Mouse (Mus musculus) forebrain, embryonic 10.5 days (tissue): ENCODE results near the gene Olfr154. TPM values are rescaled to one million over a fixed set of nuclear protein-coding genes. Genes with fewer than 3 reads are reported as not detected.
"Not testable (repeated sequence)": the region's sequence is repeated elsewhere in the genome, so short reads cannot be mapped to it uniquely, and the experiment has no call there.

ENCODE experiments used
- DNase-seq: peaks from one replicate; pipeline ENCODE4 v3.0.0-alpha.2; 2017; ENCODE audit warnings: low spot score; ENCODE audit errors: extremely low spot score
- H3K27ac ChIP-seq: fragments of 300-500 bp; sonication (generic); 2 replicates; pipeline ENCODE4 v1.5.1; 2016; ENCODE audit warnings: mild to moderate bottlenecking
- H3K27me3 ChIP-seq: fragments of 300-500 bp; sonication (generic); 2 replicates; pipeline ENCODE4 v1.6.1; 2016; ENCODE audit warnings: mild to moderate bottlenecking; ENCODE audit not compliant: poor library complexity, severe bottlenecking
- H3K36me3 ChIP-seq: fragments of 300-500 bp; sonication (generic); replicated peaks from 2 replicates; pipeline ENCODE4 v1.6.1; 2016; ENCODE audit warnings: mild to moderate bottlenecking, moderate library complexity
- H3K4me1 ChIP-seq: fragments of 300-500 bp; sonication (generic); 2 replicates; pipeline ENCODE4 v1.6.1; 2016
- H3K4me3 ChIP-seq: fragments of 300-500 bp; sonication (generic); 2 replicates; pipeline ENCODE4 v1.5.1; 2016; ENCODE audit warnings: mild to moderate bottlenecking, moderate library complexity
- H3K9me3 ChIP-seq: fragments of 300-500 bp; sonication (generic); 2 replicates; pipeline ENCODE4 v1.6.1; 2016; ENCODE audit warnings: mild to moderate bottlenecking, moderate library complexity
- WGBS: fragments of 180-500 bp; shearing (Covaris S2); methylation state at CpG from one replicate; pipeline ENCODE4 v1.1.7; 2016; 5-methylcytosine and 5-hydroxymethylcytosine counted together
- polyA plus RNA-seq: library from polyadenylated mRNA; unstranded; fragments of >200 nt; fragmentation: Nextera tagmentation; extraction: Ambion mirVana; gene quantifications from 2 replicates; pipeline ENCODE4 v1.2.1, GENCODE M21; 2016

The Olfr154 gene
- not detected in 2 replicates for polyA plus RNA-seq

DNA sequence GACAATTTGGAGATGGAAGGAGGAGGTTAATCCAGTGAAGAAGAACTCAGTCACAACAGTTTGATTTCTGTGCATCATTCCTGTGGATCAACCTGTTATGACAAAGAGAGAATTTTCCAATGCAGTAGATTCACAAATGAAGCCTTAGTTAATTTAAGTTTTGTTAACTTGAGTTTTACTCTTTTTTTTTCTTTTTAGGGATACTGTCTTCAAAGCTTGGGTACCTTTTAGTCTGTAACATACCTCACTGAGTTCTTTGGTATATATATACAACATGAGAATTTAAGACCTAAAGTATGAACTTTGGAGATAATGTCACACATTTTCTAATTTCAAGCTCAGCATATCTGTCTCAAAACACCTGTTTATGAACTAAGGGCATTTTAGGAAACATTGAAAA is at the start of gene Olfr154:
Olfr154 (minus strand) TSS at position 101 of the 400 bp plus-strand sequence.
- not testable (repeated sequence) for H3K4me3 ChIP-seq, H3K27me3 ChIP-seq

DNA sequence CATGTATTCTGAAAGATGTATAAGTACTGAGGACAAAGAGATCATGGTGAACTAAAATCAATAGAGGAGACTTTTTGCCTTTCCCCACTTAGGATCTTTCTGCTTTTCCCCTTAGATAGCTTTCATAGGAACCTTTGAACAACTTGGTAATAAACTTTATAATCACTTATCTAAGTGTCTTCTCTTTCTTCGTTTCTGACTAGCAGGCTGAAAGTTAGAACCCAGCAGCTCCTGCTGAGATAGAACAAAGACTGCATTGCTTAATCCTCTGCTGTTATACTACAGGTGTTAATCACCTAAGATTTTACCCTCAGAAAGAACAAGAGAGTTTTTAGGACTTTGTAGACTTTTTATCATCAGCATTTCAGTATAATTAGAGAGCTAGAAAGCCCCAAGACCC is 46.9 kb upstream of the Olfr154 start:
- Histone ChIP-seq H3K4me1 (no peaks in the 10 kb centered on the region), H3K4me3 (no peak overlapping the region), H3K9me3 (no peaks in the 10 kb centered on the region), H3K27me3 (no peaks in the 10 kb centered on the region), H3K36me3 (no peaks in the 10 kb centered on the region), H3K27ac (no peak overlapping the region)
- no peak for DNase-seq
- WGBS = 31% methylated on average over 1 of the region's 1 CpGs

More for the DNA sequence above, at the start of gene Olfr154:
- H3K4me1 ChIP-seq, H3K36me3 ChIP-seq, H3K9me3 ChIP-seq, DNase-seq, H3K27ac ChIP-seq: not testable (repeated sequence)

DNA sequence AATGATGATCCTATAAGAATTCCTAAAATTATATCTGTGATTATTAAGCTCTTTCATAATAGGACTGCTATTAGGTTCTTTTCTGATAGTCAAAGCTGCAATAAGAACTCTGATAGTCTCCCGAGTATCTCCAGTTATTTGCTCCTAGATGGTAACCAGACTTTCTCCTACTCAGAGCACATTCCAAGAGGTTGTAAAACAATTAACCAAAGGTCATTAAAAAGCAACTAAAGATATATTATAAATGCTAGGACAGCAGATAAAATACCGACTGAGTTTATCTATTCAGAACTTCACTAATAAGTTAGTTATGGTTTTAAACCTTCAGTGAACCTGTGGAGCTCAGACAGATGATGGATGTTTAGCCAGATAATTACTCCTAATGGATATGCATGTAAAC is 46.4 kb upstream of the Olfr154 start:
- WGBS = 80% methylated on average over 2 of the region's 2 CpGs
- not testable (repeated sequence) for H3K4me3 ChIP-seq, H3K36me3 ChIP-seq, H3K27me3 ChIP-seq, H3K9me3 ChIP-seq, H3K27ac ChIP-seq, H3K4me1 ChIP-seq, DNase-seq

DNA sequence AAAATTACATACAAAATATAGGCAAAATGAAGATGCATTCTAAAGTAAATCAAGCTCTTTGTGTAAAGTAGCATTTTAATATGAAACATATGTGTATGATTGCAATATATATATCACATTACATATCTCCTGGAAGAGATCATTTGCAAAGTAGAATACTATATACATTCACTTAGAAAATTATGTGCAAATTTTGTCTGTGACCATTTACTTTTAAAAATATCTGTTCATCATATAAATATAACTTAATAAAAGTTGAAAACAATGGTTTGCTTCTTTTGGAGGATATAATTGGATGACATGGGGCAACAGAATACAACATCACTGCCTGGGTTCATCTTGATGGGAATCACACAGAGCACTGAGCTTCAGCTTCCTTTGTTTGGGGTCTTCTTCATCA is 24.9 kb upstream of the Olfr154 start, which contains the start of gene Olfr1008:
Olfr1008 (plus strand) TSS at position 301 of the 400 bp plus-strand sequence.
- no peaks in the 10 kb centered on the region for H3K27me3 ChIP-seq
- H3K27ac ChIP-seq = no peak within 1 kb of the TSS
- H3K4me3 ChIP-seq = no peak within 1 kb of the TSS
- no peaks in the 10 kb centered on the region for H3K4me1 ChIP-seq
- DNase-seq = no peak
- H3K9me3 ChIP-seq = peaks cover 4% of the 10 kb centered on the region; the same call in 1 of the 2 replicates
- H3K36me3 ChIP-seq = no peaks in the 10 kb centered on the region

DNA sequence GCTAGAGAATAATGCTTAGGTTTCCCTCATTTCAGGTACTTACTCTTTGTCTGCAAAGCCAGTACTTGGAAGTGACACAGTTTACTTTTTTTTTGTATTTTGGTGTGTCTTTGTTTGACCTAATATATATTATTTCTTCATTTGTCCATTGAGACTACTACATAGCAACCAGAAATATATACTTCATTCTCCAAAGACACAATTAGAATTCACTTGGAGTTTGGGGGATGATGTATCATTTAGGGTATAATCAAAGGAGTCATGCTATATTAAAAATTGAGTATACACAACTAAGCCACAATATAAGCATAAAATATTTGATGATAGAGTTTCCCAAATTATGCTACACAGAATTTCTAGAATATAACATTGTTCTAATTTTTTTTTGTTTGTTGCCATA is 14.4 kb upstream of the Olfr154 start, which contains the start of gene Olfr1006:
Olfr1006 (minus strand) TSS at position 101 of the 400 bp plus-strand sequence.
- H3K27ac ChIP-seq = no peak within 1 kb of the TSS
- no peaks in the 10 kb centered on the region for H3K27me3 ChIP-seq
- H3K9me3 ChIP-seq = no peaks in the 10 kb centered on the region
- no peaks in the 10 kb centered on the region for H3K36me3 ChIP-seq
- no peak within 1 kb of the TSS for H3K4me3 ChIP-seq
- H3K4me1 ChIP-seq = no peaks in the 10 kb centered on the region
- DNase-seq = no peak

DNA sequence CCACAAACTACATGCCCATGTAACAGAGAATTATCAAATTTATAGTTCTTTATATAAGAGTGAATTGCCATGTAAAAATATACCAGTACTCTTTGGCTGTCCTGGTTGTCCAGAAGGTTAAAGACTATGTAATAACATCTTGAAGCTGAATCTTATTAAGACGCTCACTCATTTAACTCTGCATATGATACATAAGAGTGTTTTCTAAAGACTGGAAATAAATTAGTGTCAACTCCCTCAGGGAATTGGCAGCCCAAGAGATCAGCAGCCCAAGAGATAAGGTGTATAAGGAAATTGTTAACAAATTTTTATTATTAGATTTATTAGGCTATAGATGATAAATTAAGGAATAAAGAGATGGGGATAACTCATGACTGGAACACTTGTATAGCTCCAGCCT is 13.7 kb downstream of the Olfr154 start, which contains the start of gene Olfr1002:
Olfr1002 (minus strand) TSS at position 101 of the 400 bp plus-strand sequence.
- Histone ChIP-seq H3K27ac (no peak within 1 kb of the TSS), H3K36me3 (no peaks in the 10 kb centered on the region), H3K4me1 (no peaks in the 10 kb centered on the region), H3K9me3 (no peaks in the 10 kb centered on the region), H3K27me3 (no peaks in the 10 kb centered on the region), H3K4me3 (no peak within 1 kb of the TSS)
- WGBS = 95% methylated on average over 1 of the region's 1 CpGs
- no peak for DNase-seq

Other genes with a start within 250 kb of the Olfr154 start
- gene Olfr993, start 249.6 kb downstream of the Olfr154 start, polyA plus RNA-seq = not detected in 2 replicates
- gene Olfr994, start 228.0 kb downstream of the Olfr154 start, polyA plus RNA-seq = not detected in 2 replicates
- not detected in 2 replicates for gene Olfr995, start 220.8 kb downstream of the Olfr154 start, polyA plus RNA-seq
- not detected in 2 replicates for gene 4833423E24Rik, start 145.4 kb downstream of the Olfr154 start, polyA plus RNA-seq
- gene Olfr996, start 85.2 kb downstream of the Olfr154 start, polyA plus RNA-seq = not detected in 2 replicates
- not detected in 2 replicates for gene Olfr998, start 75.5 kb downstream of the Olfr154 start, polyA plus RNA-seq
- not detected in 2 replicates for gene Olfr1000, start 52.6 kb downstream of the Olfr154 start, polyA plus RNA-seq
- gene Olfr1002, start 13.8 kb downstream of the Olfr154 start, polyA plus RNA-seq = not detected in 2 replicates
- gene Olfr1006, start 14.3 kb upstream of the Olfr154 start, polyA plus RNA-seq = not detected in 2 replicates
- not detected in 2 replicates for gene Olfr1008, start 25.0 kb upstream of the Olfr154 start, polyA plus RNA-seq
- not detected in 2 replicates for gene Olfr1009, start 51.0 kb upstream of the Olfr154 start, polyA plus RNA-seq
- gene Olfr1012, start 98.3 kb upstream of the Olfr154 start, polyA plus RNA-seq = not detected in 2 replicates
- not detected in 2 replicates for gene Olfr1013, start 102.6 kb upstream of the Olfr154 start, polyA plus RNA-seq
- not detected in 2 replicates for gene Olfr1014, start 108.3 kb upstream of the Olfr154 start, polyA plus RNA-seq
- not detected in 2 replicates for gene Olfr1015, start 117.6 kb upstream of the Olfr154 start, polyA plus RNA-seq
- gene Olfr1016, start 138.1 kb upstream of the Olfr154 start, polyA plus RNA-seq = not detected in 2 replicates
- not detected in 2 replicates for gene Olfr1018, start 154.0 kb upstream of the Olfr154 start, polyA plus RNA-seq
- gene Olfr1019, start 181.0 kb upstream of the Olfr154 start, polyA plus RNA-seq = not detected in 2 replicates
- gene Olfr1020, start 182.6 kb upstream of the Olfr154 start, polyA plus RNA-seq = not detected in 2 replicates
- gene Olfr1022, start 204.1 kb upstream of the Olfr154 start, polyA plus RNA-seq = not detected in 2 replicates
- not detected in 2 replicates for gene Olfr1023, start 221.2 kb upstream of the Olfr154 start, polyA plus RNA-seq
- not detected in 2 replicates for gene Olfr1024, start 240.6 kb upstream of the Olfr154 start, polyA plus RNA-seq